Mouse (Mus musculus) large intestine, adult 2 months (tissue): Measurements from ENCODE around the gene Cntnap5c. TPM values are rescaled to one million over a fixed set of nuclear protein-coding genes. Genes with fewer than 3 reads are reported as not detected.

Source experiments
- polyA plus RNA-seq: library from polyadenylated mRNA; depleted of rRNA; stranded (reverse); fragments of >200 nt; gene quantifications from 2 replicates; pipeline ENCODE4 v1.2.3, GENCODE M21; 2012; rRNA removed

Gene Cntnap5c
- polyA plus RNA-seq, 1 experiment = not detected

Other genes with a start within 250 kb of the Cntnap5c start
- gene Vmn2r120, start 224.1 kb upstream of the Cntnap5c start, polyA plus RNA-seq = not detected in 2 replicates
- not detected in 2 replicates for gene Gm21834, start 27.4 kb upstream of the Cntnap5c start, polyA plus RNA-seq